Mouse (Mus musculus) left cerebral cortex, postnatal 25 days (tissue): ENCODE measurements around the gene Etv2. TPM values are rescaled to one million over a fixed set of nuclear protein-coding genes. Genes with fewer than 3 reads are reported as not detected.

Experiments used
- DNase-seq, 2 experiments: peaks; one replicate each; pipeline ENCODE4 v3.0.0; 2022; ENCODE audit warnings: low spot score in 2 of 2, mixed read lengths in 1 of 2
- intact Hi-C: fragments of 180-260 bp; cut with DNase I; formaldehyde crosslinking; loops from one replicate; pipeline ENCODE4 v1.15.1; 2025
- total RNA-seq, 2 experiments: library from RNA; stranded (reverse); gene quantifications; 2 replicates each; pipeline ENCODE4 v1.2.3; 2021

The Etv2 gene
- total RNA-seq, 2 experiments from 2014 or later, result not detected

GRCm38 (mm10) chr7:30615049-30615760, 20.4 kb downstream of the Etv2 start:
- no peak for DNase-seq
- intact Hi-C loops, result no loop called here

GRCm38 (mm10) chr7:30614454-30614853, 21.2 kb downstream of the Etv2 start:
- intact Hi-C loops, result no loop called here
- no peak for DNase-seq

GRCm38 (mm10) chr7:30613529-30614112, 22.0 kb downstream of the Etv2 start:
- intact Hi-C loops, result loop anchor here (1.0 kb wide), 1 partner anchor 24 kb away; no protein-coding TSS in a partner anchor
- DNase-seq, result peak; percentile 19 to 45

GRCm38 (mm10) chr7:30612654-30613402, 22.8 kb downstream of the Etv2 start, which contains the start of gene Upk1a:
Gene Upk1a (minus strand): TSS chr7:30612847.
- DNase-seq, result no peak
- intact Hi-C loops, result loop anchor here (1.0 kb wide), 1 partner anchor 24 kb away; no protein-coding TSS in a partner anchor

GRCm38 (mm10) chr7:30610043-30610442, 25.6 kb downstream of the Etv2 start:
- DNase-seq, result no peak
- intact Hi-C loops, result no loop called here

- intact Hi-C loops, result no loop called here
- DNase-seq, result no peak
Measured at GRCm38 (mm10) chr7:30608476-30608875, 27.2 kb downstream of the Etv2 start.

- DNase-seq, result no peak
- intact Hi-C loops, result loop anchor here (2.0 kb wide), 1 partner anchor 19 kb away; the partner anchor contains the start of gene Cox6b1
Measured at GRCm38 (mm10) chr7:30607706-30608309, 27.8 kb downstream of the Etv2 start.

- no peak for DNase-seq
- intact Hi-C loops, result no loop called here
Measured at GRCm38 (mm10) chr7:30604944-30605343, 30.7 kb downstream of the Etv2 start.

GRCm38 (mm10) chr7:30604424-30604823, 31.2 kb downstream of the Etv2 start:
- intact Hi-C loops, result no loop called here

GRCm38 (mm10) chr7:30602583-30602982, 33.1 kb downstream of the Etv2 start:
- DNase-seq, result no peak
- intact Hi-C loops, result no loop called here

More at GRCm38 (mm10) chr7:30604424-30604823, 31.2 kb downstream of the Etv2 start:
- DNase-seq, result no peak

- intact Hi-C loops, result no loop called here
- no peak for DNase-seq
Measured at GRCm38 (mm10) chr7:30600651-30601050, 35.0 kb downstream of the Etv2 start.

- peak; percentile 90 to 95 for DNase-seq
- intact Hi-C loops, result no loop called here
Measured at GRCm38 (mm10) chr7:30599933-30600353, 35.7 kb downstream of the Etv2 start.

GRCm38 (mm10) chr7:30598786-30599185, 36.9 kb downstream of the Etv2 start, which contains the start of gene Zbtb32:
Gene Zbtb32 (minus strand): TSS chr7:30598909.
- intact Hi-C loops, result no loop called here
- DNase-seq, result no peak

GRCm38 (mm10) chr7:30596811-30597210, 38.8 kb downstream of the Etv2 start:
- intact Hi-C loops, result no loop called here
- DNase-seq, result no peak

- no peak for DNase-seq
- intact Hi-C loops, result no loop called here
Measured at GRCm38 (mm10) chr7:30596093-30596492, 39.6 kb downstream of the Etv2 start.

- DNase-seq, result no peak
- intact Hi-C loops, result no loop called here
Measured at GRCm38 (mm10) chr7:30594510-30595024, 41.1 kb downstream of the Etv2 start.

GRCm38 (mm10) chr7:30593579-30594509, 41.8 kb downstream of the Etv2 start:
- no peak for DNase-seq
- intact Hi-C loops, result no loop called here

- DNase-seq, result no peak
- intact Hi-C loops, result no loop called here
Measured at GRCm38 (mm10) chr7:30592772-30593423, 42.8 kb downstream of the Etv2 start.
